ENCODE assay signal across 8 mouse cellular contexts in genomic region chr17:72920430-72920829, GRCm38 (mm10). TPM values are rescaled to one million over a fixed set of nuclear protein-coding genes. Genes with fewer than 3 reads are reported as not detected.
DNase-seq lines count a peak whose midpoint lies in the region; ATAC-seq lines count a peak whose summit lies in the region.

No protein-coding gene starts in this region.

- peak overlapping the region; percentile 47 for H3K4me3 ChIP-seq in kidney, embryonic 14.5 days (ENCODE audit: low read length)
- peak overlapping the region; percentile 32; the same call in 1 of the 2 replicates for H3K4me3 ChIP-seq in forebrain, embryonic 10.5 days
- peak overlapping the region; percentile 27 for H3K4me3 ChIP-seq in hindbrain, embryonic 15.5 days
- H3K4me3 ChIP-seq in midbrain, embryonic 14.5 days (replicated peaks; ENCODE audit: low read depth, low read length), result peak overlapping the region; percentile 25

- H3K9me3 ChIP-seq in kidney, embryonic 14.5 days (ENCODE audit: control insufficient read depth, low read length), result no peaks in the 10 kb centered on the region
- H3K9me3 ChIP-seq in forebrain, embryonic 10.5 days, result no peaks in the 10 kb centered on the region
- no peaks in the 10 kb centered on the region for H3K9me3 ChIP-seq in hindbrain, embryonic 15.5 days
- H3K9me3 ChIP-seq in midbrain, embryonic 14.5 days (ENCODE audit: control insufficient read depth, low read length), result no peaks in the 10 kb centered on the region

- WGBS in kidney, embryonic 14.5 days, result 13% methylated on average over 2 of the region's 2 CpGs
- 17% methylated on average over 2 of the region's 2 CpGs for WGBS in forebrain, embryonic 10.5 days
- WGBS in hindbrain, embryonic 15.5 days, result 9% methylated on average over 2 of the region's 2 CpGs
- 5% methylated on average over 2 of the region's 2 CpGs for WGBS in midbrain, embryonic 14.5 days

- H3K4me1 ChIP-seq in kidney, embryonic 14.5 days (ENCODE audit: control insufficient read depth, insufficient read depth, low read length), result peaks cover 31% of the 10 kb centered on the region
- H3K4me1 ChIP-seq in forebrain, embryonic 10.5 days, result peaks cover 61% of the 10 kb centered on the region
- H3K4me1 ChIP-seq in hindbrain, embryonic 15.5 days (replicated peaks), result peaks cover 68% of the 10 kb centered on the region
- H3K4me1 ChIP-seq in midbrain, embryonic 14.5 days (ENCODE audit: control insufficient read depth, insufficient read depth, low read length), result peaks cover 55% of the 10 kb centered on the region

- DNase-seq in kidney, adult 18-20 months, result no peak
- no peak for DNase-seq in forebrain, embryonic 10.5 days (ENCODE audit: extremely low spot score, low spot score)
- no peak for DNase-seq in midbrain, embryonic 14.5 days
- DNase-seq in gastrocnemius, postnatal 25 days, result no peak
- no peak for DNase-seq in layer of hippocampus, adult 18-20 months (ENCODE audit: low spot score in 2 of 2)
- DNase-seq in embryo, embryonic 10 days (ENCODE audit: low spot score), result no peak

- ATAC-seq in kidney, embryonic 14.5 days (ENCODE audit: low FRiP score, low TSS enrichment), result no peak
- ATAC-seq in hindbrain, embryonic 15.5 days (ENCODE audit: low FRiP score, low read depth), result no peak
- ATAC-seq in midbrain, embryonic 14.5 days (ENCODE audit: low FRiP score, low TSS enrichment), result no peak

- peak overlapping the region; percentile 76 for H3K4me2 ChIP-seq in kidney, embryonic 14.5 days (replicated peaks; ENCODE audit: low read depth, low read length)
- H3K4me2 ChIP-seq in hindbrain, embryonic 15.5 days, result peak overlapping the region; percentile 82
- H3K4me2 ChIP-seq in midbrain, embryonic 14.5 days (ENCODE audit: low read length), result peak overlapping the region; percentile 66

- no peaks in the 10 kb centered on the region for H3K27me3 ChIP-seq in kidney, embryonic 14.5 days (ENCODE audit: control insufficient read depth, insufficient read depth, low read length)
- H3K27me3 ChIP-seq in forebrain, embryonic 10.5 days (ENCODE audit: poor library complexity, severe bottlenecking), result peaks cover 29% of the 10 kb centered on the region
- H3K27me3 ChIP-seq in hindbrain, embryonic 15.5 days, result no peaks in the 10 kb centered on the region
- no peaks in the 10 kb centered on the region for H3K27me3 ChIP-seq in midbrain, embryonic 14.5 days (ENCODE audit: control insufficient read depth, insufficient read depth, low read length)

- no peak overlapping the region for H3K27ac ChIP-seq in kidney, embryonic 14.5 days (ENCODE audit: low read depth, low read length)
- no peak overlapping the region for H3K27ac ChIP-seq in forebrain, embryonic 10.5 days
- H3K27ac ChIP-seq in hindbrain, embryonic 15.5 days (replicated peaks), result no peak overlapping the region
- H3K27ac ChIP-seq in midbrain, embryonic 14.5 days (replicated peaks; ENCODE audit: low read depth, low read length), result no peak overlapping the region

- H3K36me3 ChIP-seq in kidney, embryonic 14.5 days (ENCODE audit: control insufficient read depth, insufficient read depth, low read length), result peaks cover 32% of the 10 kb centered on the region
- H3K36me3 ChIP-seq in forebrain, embryonic 10.5 days (replicated peaks), result peaks cover 41% of the 10 kb centered on the region
- H3K36me3 ChIP-seq in hindbrain, embryonic 15.5 days, result peaks cover 10% of the 10 kb centered on the region; the same call in 1 of the 2 replicates
- H3K36me3 ChIP-seq in midbrain, embryonic 14.5 days (ENCODE audit: control insufficient read depth, insufficient read depth, low read length), result peaks cover 34% of the 10 kb centered on the region

- peak overlapping the region; percentile 58 for H3K9ac ChIP-seq in kidney, embryonic 14.5 days (ENCODE audit: low read depth, low read length)
- H3K9ac ChIP-seq in hindbrain, embryonic 15.5 days, result 0 out of 2 replicates have a peak overlapping the region, but pooled peaks have one; percentile 3
- 0 out of 2 replicates have a peak overlapping the region, but pooled peaks have one; percentile 2 for H3K9ac ChIP-seq in midbrain, embryonic 14.5 days (replicated peaks; ENCODE audit: low read length)

RNA-seq across cellular contexts. Expression of gene Lbh, which starts 2.3 kb away (rescaled TPM):
- 10.5 and 14.2 TPM in 2 replicates for polyA plus RNA-seq in kidney, embryonic 14.5 days (2014; fragmentation: Nextera tagmentation; extraction: Ambion mirVana)
- 1.3 and 1.8 TPM in 2 replicates for polyA plus RNA-seq in forebrain, embryonic 10.5 days (2016; fragmentation: Nextera tagmentation; extraction: Ambion mirVana)
- 4.2 and 4.3 TPM in 2 replicates for polyA plus RNA-seq in hindbrain, embryonic 15.5 days (2015; fragmentation: Nextera tagmentation; extraction: Ambion mirVana)
- 8.9 and 12.3 TPM in 2 replicates for polyA plus RNA-seq in midbrain, embryonic 14.5 days (2014; fragmentation: Nextera tagmentation; extraction: Ambion mirVana)
- total RNA-seq in gastrocnemius, postnatal 25 days (2021), result 10 to 100 TPM in 1 of 2 experiments, 1 to 10 TPM in 1; 7.7 to 10.5 TPM
- total RNA-seq in layer of hippocampus, adult 18-20 months (2021), result 10 to 100 TPM; 34.3 to 35.8 TPM

Comparison
In these comparisons a context has a peak if more than half of its experiments do, and no peak if none do; other contexts are left out.
1. H3K9ac ChIP-seq: peak in every context shown above with its lines; median percentile 58 in kidney, embryonic 14.5 days; 3 in hindbrain, embryonic 15.5 days; 2 in midbrain, embryonic 14.5 days.